Mouse (Mus musculus): ENCODE data around the gene D330020A13Rik. TPM values are rescaled to one million over a fixed set of nuclear protein-coding genes. Genes with fewer than 3 reads are reported as not detected.

D330020A13Rik gene
- not detected for total RNA-seq (2021)

DNA sequence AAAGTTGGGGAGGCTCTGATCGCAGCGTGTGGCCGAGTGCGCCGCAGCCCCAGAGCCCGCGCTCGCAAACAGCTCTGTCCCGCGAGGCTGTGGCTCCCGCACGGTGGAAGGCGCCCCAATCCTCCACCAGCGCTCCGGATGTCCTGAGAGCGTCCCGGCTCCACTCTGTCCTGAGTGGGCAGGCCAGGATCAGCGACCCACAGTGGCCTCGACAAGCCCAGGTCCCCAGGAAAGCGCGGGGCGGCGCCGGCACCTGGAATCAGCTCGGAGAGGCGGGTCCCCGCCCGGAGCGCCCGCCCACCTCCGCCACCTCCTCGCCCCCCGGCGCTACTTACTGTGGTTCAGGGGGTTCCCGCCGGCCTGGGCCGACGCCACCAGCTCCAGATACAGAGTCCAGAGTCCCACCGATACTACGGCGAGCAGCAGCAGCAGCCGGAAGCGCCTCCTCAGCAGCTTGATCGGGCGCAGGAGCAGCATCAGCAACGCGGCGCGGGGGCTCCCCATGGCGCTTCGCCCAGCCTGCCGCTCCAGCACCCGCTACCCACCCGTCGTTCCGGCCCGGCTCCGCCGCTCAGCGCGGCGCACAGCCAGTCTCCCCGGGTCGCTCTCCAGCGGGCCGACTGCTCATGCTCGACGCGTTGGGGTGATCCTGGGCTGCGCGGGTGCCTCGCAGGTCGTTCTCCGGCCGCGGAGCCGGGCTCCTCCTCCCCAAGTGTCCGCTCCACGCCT is at the start of gene D330020A13Rik, which contains the start of gene B4galnt3:
Gene D330020A13Rik, plus strand, starts transcription at position 309 of the 729 bp plus-strand sequence.
Gene B4galnt3, minus strand, starts transcription at position 504 of the 729 bp plus-strand sequence.
- no peak for DNase-seq (ENCODE audit: low spot score)

DNA sequence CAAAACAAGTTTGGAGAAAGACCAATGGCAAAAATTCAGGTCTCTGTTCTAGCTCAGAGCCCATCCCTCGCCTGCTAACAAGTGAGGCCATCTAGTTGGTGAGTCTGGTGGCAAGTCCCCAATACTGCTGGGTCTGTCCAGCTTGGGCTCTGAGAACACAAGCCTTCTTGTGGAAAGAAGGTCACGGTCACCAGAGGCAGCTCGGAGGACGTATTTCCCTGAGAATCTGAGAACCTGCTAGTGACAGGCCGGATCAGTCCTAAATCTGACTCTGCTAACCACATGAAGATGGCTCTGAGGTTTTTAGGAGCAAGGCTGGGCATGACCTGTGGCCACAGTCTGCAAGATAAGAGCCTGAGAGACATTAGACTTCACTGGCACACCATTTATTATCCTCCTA is 47.5 kb upstream of the D330020A13Rik start:
- intact Hi-C loops (cut with DNase I) = no loop called here
- no peak for DNase-seq (ENCODE audit: low spot score)

More for the DNA sequence above, at the start of gene D330020A13Rik, which contains the start of gene B4galnt3:
- intact Hi-C loops (cut with DNase I) = no loop called here

DNA sequence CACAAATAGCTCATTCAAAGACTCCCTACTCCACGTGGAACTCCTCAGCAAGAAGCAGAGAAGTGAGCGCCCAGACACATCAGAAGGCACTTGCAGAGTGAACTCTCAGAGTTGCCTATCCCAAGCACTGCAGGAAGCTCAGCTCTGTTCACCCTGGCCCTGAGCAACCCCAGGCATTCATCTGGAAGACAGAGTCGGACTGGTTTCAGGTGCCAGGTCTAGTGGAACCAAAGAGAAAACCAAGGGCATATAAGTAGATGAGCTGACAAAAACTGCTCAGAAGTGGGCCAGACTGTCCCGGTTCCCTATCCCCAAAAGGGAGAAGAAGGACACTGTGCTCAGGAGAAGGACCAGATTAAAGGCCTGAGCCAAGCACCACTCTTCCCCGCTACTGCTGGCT is 44.3 kb upstream of the D330020A13Rik start:
- no peak for DNase-seq (ENCODE audit: low spot score)
- intact Hi-C loops (cut with DNase I) = no loop called here

DNA sequence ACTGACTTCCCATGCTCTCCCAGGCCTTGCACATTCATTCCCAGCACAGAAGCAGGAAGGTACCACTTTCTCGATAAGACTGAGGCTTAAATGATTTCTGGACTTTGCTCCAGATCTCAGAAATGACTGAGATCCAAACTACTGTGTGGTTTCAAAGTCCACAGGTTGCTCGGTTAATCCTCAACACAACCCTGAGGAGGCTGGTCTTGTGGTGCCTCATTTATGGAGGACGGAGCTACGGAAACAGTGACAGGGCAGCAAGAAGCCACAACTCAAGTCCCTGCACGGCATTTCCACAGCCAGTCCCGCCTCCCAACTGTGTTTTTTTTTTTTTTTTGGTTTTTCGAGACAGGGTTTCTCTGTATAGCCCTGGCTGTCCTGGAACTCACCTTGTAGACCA is 43.2 kb upstream of the D330020A13Rik start:
- intact Hi-C loops (cut with DNase I) = no loop called here
- DNase-seq (ENCODE audit: low spot score) = no peak

DNA sequence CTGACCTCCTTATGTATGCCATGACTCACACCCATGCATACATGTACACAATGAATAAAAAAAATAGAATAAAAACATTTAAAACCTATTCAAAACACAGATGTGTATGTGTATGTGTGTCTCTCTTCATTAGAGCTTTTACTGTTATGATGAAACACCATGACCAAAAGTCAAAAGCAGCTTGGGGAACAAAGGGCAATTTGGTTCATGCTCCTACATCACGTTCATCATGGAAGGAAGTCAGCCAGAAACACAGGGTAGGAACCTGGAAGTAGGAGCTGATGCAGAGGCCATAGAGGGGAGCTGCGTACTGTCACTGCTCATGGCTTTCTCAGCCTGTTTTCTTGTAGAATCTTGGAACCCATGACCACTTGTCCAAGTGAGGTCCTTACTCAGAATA is 41.4 kb upstream of the D330020A13Rik start:
- DNase-seq (ENCODE audit: low spot score) = no peak
- intact Hi-C loops (cut with DNase I) = no loop called here

DNA sequence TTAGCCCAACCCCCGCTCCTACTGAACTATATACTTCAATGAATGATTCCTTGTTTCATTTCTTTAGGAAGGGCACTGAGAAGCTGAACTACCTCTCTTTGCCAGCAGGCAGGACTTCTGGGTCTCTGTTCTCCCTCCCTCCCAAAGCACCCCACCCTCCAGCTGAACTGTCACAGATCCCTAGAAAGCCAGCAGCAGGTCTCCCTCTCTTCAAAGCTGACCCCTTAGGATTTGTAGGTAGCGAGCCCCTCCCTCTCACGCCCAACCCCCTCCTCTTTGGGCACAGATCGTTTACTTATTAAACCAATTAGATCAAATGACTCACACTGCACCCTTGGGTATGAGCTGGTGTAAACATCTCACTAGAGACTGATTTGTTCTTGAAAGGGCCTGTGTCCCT is 39.5 kb upstream of the D330020A13Rik start:
- intact Hi-C loops (cut with DNase I) = no loop called here
- DNase-seq (ENCODE audit: low spot score) = no peak

DNA sequence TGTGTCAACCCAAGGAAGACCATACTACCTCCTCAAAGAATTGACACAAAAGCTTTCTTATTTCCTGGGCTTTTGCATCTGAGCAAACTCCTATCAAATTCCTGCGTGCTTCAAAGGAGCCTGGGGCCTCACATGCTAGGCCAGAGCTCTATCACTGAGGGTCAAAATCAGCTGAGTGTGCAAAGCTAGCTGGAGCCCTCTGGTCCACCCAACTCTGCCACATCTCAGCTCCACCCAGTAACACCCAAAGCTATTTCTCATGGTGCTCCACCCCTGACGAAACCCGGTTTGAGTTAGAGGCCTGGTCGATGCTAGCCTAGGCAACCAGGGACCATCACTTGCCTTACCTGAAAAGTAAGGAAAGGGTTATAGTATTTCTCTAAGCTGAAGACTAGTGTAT is 39.0 kb upstream of the D330020A13Rik start:
- no peak for DNase-seq (ENCODE audit: low spot score)
- intact Hi-C loops (cut with DNase I) = no loop called here

DNA sequence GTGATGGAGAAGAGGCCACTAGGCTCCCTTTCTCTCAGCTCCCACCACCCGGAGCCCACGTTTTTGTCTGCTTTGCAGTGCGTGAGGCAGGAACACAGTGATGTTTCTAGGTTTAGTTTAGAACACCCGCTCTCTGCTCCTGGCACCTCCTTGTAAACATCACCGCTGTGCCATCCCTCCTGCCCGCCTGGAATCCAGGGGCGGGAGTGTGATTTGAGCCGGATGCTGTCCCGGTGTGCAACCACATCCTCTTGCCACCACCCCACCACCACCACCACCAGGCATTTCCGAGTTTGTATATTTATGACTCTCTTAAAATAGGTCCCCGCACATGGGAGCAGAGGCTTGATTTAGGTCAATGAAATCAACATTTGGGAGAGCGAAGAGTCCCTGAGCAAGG is 38.5 kb upstream of the D330020A13Rik start:
- intact Hi-C loops (cut with DNase I) = no loop called here
- no peak for DNase-seq (ENCODE audit: low spot score)

DNA sequence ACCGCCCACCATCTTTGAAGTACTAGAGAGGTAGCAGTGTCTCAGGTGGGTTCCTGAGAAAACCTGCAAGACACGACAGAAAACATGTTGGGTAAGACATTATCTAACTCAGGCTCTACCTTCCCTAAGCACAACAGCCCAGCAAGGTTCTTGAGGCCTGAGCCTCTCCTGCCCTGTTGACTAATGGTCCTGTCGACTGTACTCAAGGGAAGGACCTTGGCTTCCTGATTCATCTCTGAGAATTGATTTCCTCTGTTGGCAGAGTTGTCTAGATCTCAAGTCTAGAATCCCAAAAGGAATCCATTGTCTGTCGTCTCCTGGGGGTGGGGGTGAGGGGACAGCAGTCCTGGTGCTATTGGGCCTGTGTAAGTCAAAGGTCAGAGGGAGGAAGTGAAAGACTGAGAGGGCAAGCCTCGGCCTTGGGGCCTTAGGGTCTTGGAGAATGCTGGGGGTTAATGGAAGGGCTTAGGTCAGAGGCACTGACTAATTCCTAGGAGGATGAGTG is 37.7 kb upstream of the D330020A13Rik start:
- intact Hi-C loops (cut with DNase I) = no loop called here
- DNase-seq (ENCODE audit: low spot score) = no peak

DNA sequence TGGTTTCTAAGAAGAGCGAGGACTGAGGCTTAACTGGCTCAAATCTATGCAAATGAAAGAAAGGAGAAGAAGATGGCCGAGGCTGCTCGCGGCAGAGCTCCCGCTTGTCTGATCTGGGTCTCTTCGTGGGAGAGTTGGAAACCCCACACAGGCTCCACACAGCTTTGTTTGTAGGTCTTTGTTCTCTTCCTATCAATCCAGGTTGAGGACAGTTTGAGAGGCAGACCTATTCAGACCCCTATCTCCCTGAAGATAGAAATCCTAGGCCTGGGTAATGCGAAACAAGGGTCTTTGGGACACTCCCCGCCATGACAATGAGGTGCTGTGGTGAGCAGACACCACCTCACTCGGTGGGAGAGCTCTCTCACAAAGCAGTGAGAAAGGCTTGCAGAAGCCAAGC is 34.7 kb upstream of the D330020A13Rik start:
- DNase-seq (ENCODE audit: low spot score) = no peak
- intact Hi-C loops (cut with DNase I) = no loop called here

DNA sequence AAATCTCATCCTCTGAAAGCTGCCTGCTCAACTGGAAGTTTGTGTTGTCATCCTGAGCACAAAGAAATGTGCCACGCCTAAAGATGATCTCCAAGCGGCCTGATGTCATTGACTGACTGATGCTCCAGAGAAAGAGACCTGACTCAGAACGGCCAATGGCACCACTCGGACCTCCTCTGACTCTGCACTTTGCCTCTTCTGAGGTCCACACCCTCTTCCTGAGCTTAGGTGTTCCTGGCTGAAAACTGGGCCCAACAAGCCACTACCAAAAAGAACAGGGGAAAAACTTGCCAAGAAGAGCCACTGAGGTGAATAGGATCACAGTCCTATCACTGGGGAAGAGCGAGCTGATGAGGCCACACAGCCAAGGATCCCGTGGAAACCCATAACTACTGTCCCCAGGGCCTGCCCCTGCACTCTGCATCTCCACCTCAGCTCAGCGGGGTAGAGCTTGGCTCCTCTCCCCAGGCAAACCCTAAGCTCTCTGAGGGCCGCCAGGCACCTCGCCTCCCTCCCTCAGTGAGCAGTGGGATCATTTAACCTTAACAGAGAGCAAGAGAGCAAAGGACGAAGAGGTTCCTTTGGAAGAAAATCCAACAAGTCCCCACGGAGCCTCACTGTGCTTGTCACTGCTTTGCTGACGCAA is 31.2 kb upstream of the D330020A13Rik start:
- no peak for DNase-seq (ENCODE audit: low spot score)
- intact Hi-C loops (cut with DNase I) = no loop called here

DNA sequence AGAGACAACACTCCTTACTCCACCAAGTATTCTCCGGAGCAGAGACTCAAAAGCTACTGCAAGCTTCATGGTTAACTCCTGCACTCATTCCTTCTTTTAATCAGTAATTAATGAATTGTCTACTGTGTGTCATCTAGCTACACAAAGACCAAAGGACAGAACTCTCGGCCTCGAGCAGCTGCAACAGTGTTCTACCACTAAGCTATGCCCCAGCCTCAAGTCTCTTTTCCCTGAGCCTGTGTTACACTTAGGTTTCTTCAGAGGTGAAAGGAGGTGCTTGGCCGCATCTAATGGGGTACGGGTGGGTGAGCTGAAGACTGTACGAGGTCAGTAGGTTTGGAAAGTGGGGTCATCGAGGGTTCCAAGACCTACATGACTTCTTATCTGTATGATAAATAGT is 30.6 kb upstream of the D330020A13Rik start:
- intact Hi-C loops (cut with DNase I) = no loop called here
- DNase-seq (ENCODE audit: low spot score) = no peak

DNA sequence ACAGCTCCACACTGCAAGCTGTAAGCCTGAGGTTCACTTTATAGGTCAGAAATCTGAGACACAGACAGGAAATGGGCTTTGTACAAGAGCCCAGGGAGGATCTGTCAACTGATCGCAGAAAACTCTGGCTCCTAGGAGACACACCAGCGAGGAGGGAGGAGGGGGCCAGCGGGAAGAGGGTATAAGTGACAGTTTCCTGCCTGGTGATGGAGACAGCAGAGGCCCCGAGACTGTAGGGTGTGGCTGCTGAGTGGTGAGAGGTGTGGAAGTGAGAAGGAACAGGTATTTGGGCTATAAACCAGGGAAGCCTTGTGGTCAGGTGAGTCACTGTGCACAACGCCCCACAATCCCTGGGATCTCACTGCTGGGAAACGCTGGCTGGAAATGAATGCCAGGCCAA is 30.0 kb upstream of the D330020A13Rik start:
- intact Hi-C loops (cut with DNase I) = no loop called here
- DNase-seq (ENCODE audit: low spot score) = no peak

DNA sequence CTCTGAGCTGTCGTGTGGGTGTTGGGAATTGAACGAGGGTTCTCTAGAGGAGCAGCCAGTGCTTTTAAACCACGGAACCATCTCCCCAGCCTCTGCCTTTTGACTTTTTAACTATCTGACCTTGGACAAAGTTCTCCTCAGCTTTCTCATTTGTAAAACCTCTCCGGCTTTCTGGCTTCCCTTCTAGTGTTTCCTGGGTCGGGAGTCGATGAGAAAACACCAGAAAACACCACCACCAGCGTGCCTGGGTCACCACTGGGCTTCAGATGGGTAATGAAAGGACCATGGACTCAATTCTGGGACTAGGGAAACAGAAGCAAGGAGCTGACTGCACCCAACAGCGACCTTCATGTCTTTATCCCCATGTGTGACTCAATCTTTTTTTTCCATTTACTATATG is 20.0 kb upstream of the D330020A13Rik start:
- DNase-seq (ENCODE audit: low spot score) = no peak
- intact Hi-C loops (cut with DNase I) = no loop called here

DNA sequence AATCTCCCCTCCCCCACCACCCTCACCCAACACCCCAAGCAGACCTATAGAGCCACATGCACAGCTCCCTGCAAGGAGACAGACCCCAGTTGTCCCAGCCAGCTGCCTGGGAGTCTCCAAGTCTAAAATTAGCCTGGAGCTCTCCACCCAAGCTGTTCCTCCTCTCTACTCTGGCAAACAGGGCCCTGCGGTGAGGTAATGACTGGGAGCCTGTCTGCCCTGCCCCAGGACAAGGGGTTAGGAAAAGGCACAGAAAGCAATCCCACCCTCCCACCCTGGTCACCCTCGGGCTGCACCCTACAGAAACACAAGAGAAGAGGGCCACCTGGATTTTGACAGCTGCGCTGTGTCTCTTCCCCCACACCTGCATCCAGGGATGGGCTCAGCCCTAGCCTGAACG is 19.3 kb upstream of the D330020A13Rik start:
- peak; percentile 50 for DNase-seq (ENCODE audit: low spot score)
- intact Hi-C loops (cut with DNase I) = no loop called here

DNA sequence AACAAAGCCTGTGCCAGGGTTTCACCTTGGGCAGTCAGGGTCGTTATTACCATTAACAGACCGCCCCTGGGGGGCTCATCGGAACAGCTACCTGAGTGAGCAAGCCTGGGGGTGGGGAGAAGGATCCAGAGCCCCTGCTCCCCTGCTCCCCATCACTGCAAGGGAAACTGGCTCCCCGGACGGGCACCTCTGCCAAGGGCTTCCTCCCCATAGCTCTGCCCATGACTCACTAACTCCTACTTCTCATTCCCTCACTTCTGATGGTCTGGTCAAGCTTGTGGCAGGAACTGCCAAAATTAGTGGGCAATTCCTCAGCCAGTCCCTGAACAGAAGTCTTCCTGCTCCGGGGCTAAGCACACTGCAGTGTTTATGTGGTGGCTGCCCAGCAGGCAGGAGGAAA is 18.9 kb upstream of the D330020A13Rik start:
- intact Hi-C loops (cut with DNase I) = no loop called here
- DNase-seq (ENCODE audit: low spot score) = peak; percentile 25

DNA sequence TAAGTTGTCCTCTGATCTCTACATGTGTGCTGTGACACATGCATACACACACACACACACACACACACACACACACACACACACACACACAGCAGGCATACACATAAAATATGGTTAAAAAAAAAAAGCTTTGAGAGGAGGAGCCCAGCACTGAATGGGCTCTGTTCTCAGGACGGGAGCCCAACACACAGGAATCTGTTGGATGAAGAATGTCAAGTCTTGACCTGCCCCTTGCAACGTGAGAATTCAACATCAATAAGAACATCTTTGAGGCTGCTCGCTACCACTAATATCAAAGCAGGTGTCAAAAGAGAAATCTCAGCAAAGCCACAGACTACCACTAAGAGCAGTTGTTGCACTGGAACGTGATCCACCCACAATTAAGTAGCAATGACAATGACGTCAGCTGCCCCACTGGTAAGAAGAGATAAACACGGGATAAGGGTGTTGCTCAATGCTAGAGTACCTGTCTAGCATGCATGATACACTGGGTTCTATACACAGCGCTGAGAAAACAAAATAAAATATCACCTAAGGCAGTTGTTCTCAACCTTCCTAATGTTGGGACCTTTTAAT is 17.2 kb upstream of the D330020A13Rik start:
- intact Hi-C loops (cut with DNase I) = no loop called here
- DNase-seq (ENCODE audit: low spot score) = no peak

DNA sequence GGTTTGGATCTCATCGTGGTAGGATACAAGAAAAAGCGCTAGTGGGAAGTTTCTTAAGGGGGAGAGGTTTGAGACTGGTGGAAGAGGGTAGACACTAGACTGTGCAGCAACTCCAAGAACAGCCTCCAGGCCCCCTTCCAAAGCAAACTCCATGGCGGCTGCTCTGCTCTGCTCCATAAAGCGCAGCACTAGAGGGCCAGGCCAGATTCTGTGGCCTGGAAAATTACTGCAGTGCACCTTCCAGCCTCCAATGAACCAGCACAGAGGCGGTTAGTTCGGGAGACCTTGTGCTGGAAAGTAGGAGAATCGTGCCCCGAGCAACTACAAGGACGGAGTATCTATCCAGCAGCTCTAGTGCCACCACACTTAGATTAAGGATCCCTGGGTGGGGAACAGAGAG is 6.9 kb upstream of the D330020A13Rik start:
- intact Hi-C loops (cut with DNase I) = no loop called here
- DNase-seq (ENCODE audit: low spot score) = no peak

DNA sequence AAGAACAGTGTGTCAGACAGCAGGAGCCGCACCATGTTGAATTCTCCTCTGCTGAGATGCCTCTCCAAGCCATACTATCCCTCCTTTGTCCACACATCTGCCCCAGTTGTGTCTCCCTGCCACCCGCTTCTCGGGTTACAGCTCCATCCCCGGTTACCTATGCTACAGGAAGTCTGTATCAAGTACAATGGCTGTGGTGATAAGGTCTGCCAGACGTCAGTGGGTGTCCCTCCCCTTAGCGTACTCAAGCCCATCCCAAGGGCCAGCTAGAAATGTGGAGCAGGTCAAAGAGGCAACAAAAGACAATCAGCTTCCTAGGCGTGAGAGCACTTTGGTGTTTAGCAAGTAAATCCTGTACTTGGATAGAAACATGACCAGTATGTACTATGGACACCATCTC is 5.6 kb upstream of the D330020A13Rik start:
- intact Hi-C loops (cut with DNase I) = no loop called here
- DNase-seq (ENCODE audit: low spot score) = no peak

DNA sequence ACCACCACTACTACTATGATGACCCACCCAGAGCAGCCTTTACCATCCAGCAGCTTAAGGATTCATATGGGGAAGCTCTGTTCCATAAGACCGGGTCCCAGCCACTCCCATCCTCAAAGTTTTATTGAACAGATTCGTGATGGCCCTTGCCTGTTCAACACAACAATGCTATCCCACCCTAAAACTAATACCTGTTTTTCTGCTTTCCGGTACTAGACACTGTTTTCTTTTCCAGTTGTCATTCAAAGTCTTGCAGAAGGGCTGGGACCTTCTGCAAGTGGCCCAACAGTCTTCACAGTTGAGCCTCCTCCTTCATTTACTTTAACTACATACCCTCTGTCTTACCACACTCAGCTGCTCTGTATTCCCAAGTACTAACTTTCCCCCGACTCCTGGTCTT is 4.7 kb upstream of the D330020A13Rik start:
- intact Hi-C loops (cut with DNase I) = no loop called here

DNA sequence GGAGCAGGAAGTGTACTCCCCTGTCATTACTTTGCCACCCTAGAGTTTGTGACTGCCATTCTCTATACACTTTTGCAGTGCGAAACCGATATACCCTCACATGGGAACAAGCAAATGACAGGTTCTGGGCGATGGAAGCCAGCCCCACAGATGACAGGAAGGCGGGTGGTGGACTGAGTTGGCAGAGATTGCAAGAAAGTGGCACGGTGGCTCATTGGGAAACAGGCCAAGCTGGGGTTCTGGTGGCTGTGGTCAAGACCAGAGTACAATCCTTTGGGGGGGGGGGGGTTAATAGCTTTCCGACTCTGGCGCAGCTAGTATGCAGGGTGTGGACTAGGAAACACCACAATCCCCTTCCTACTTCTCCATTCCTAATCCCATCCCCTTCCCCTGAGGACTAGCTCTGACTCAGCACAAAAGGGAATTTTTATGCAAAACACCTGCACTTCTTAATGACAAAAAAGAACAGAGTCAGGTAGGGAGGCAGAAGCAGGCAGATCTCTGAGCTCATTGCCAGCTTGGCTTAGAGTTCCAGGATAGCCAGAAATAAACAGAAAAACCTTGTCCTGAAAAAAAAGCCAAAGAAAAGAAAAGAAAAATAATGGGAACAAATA is 2.7 kb upstream of the D330020A13Rik start:
- intact Hi-C loops (cut with DNase I) = no loop called here
- no peak for DNase-seq (ENCODE audit: low spot score)

More for the DNA sequence above, 4.7 kb upstream of the D330020A13Rik start:
- no peak for DNase-seq (ENCODE audit: low spot score)
